Mouse (Mus musculus) monocyte, adult 59 days (primary cell): ENCODE measurements around the gene Mad2l2. TPM values are rescaled to one million over a fixed set of nuclear protein-coding genes. Genes with fewer than 3 reads are reported as not detected.

Experiments used
- total RNA-seq, 2 experiments: library from RNA; stranded (reverse); gene quantifications; one replicate each; pipeline ENCODE4 v1.2.4; 2023

Mad2l2 gene
- total RNA-seq, result 10 to 100 TPM; 18.3 to 19.5 TPM

DNA sequence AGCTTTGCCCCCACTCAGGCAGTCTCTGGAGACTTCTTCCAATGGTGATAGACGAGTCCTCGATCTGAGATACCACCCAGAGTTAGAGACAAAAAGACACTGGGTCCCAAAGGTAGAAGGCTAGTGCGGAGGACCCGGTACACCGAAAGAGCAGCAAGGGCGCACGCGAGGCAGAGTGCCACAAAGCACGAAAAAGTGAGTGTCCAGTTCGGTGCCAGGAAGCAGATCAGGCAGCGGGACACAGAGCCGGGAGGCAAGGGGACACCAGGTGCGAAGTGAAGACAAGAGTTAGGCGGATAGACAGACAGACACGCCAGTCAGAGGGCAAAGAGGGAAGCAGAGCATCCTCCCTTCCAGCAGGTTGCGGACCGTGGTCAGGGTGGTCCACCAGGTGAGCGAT, at the start of gene Mad2l2:
Gene Mad2l2, plus strand, starts transcription at position 252 of the 400 bp plus-strand sequence.

DNA sequence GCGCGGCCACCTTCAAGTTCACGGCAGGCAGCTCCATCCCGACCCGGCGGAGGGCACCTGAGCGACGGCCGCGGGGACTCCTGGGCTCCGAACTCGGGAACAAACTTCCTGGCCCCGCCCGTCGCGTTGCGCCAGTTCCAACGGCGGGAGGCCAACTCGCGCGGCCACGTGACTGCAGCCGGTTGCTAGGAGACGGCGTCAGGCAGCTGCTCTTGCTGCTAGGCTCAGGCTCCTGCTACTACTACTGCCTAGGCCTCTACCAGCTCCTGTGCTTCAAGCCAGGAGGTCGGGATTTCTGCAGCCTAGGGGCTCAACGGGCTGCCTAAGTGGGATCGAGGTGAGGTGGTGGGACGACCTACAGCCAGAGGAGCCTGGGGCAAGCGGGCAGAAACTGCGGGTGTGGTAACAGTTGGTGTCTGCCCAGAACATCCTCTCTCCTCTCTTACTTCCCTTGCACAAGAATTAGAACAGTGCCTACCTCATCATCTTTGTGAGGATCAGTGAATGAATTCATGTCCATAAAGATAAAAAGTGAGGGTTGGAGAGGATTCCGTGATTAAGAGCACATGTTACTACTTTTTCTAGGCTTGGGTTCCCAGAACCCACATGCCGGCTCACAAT, 42.2 kb upstream of the Mad2l2 start, which contains the start of gene Agtrap:
Gene Agtrap, minus strand, starts transcription at position 125 of the 621 bp plus-strand sequence.

GRCm38 (mm10) chr4:148130561-148131413, 603 bp downstream of the Mad2l2 start, which contains the start of gene Draxin:
Gene Draxin (minus strand): TSS chr4:148130698.

DNA sequence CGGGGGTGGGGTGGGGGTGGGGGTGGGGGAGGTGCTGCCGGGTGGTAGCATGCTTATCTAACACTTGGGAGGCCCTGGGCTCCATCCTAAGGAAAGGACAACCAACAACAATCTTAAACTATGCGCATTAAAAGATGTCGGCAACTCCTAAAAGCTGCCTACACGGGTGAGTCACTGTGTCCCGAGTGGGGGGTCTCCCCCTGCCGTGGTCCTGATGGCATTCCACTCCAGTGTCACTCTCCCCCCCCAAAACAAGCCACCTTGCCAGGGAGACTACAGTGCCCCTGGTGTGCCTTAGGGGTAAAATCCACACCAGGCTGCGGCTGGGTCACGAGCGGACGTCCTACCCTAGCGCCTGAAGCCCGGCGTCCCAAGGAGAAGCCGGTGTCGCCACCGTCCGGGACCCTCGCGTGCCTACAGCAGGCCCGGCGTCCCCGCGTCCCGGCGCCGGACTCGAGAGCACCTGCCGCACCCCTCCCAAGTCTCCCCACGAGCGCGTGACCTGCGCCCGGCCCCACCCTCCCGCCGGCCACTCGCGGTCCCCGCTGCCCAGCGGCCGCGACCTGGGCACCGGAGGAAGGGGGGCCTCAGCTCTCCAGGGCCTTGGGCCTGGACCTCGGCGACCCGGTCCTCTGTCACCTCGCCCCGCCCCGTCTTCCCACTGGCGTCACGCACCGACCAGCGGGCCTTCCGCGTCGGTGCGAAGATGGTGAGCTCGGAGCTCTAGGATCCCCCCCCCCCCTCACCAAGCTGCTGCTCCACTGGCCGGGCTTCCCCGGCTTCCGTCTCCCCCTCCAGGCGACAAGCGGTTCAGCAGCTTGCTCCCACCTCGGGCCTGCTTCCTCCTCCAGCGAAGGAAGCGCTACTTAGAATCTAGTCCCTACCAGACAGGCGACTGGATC, 21.3 kb downstream of the Mad2l2 start, which contains the start of gene Fbxo6:
Gene Fbxo6, minus strand, starts transcription at position 874 of the 902 bp plus-strand sequence.

GRCm38 (mm10) chr4:148160436-148161390, 30.5 kb downstream of the Mad2l2 start, which contains the start of the genes Fbxo44 and Fbxo2:
Gene Fbxo44 (minus strand): TSS chr4:148160482.
Gene Fbxo2 (plus strand): TSS chr4:148160621.

Other genes starting within 250 kb of the Mad2l2 start
- 10 to 100 TPM; 35.3 to 37.7 TPM for gene Mfn2, start 225.7 kb upstream of the Mad2l2 start, total RNA-seq
- 10 to 100 TPM; 32.7 to 34.8 TPM for gene Plod1, start 193.6 kb upstream of the Mad2l2 start, total RNA-seq
- 10 to 100 TPM; 57.4 to 67.8 TPM for gene 2510039O18Rik, start 189.5 kb upstream of the Mad2l2 start, total RNA-seq
- gene Nppb, start 144.6 kb upstream of the Mad2l2 start, total RNA-seq, result not detected
- gene Nppa, start 129.7 kb upstream of the Mad2l2 start, total RNA-seq, result not detected
- gene Clcn6, start 91.6 kb upstream of the Mad2l2 start, total RNA-seq, result 10 to 100 TPM; 19.1 to 27.4 TPM
- 10 to 100 TPM; 30.7 to 33.8 TPM for gene Mthfr, start 91.3 kb upstream of the Mad2l2 start, total RNA-seq
- gene Agtrap, start 42.4 kb upstream of the Mad2l2 start, total RNA-seq, result 10 to 100 TPM; 26.7 to 33.2 TPM
- not detected for gene Draxin, start 314 bp downstream of the Mad2l2 start, total RNA-seq
- 10 to 100 TPM; 29.5 to 29.8 TPM for gene Fbxo6, start 21.8 kb downstream of the Mad2l2 start, total RNA-seq
- 1 to 10 TPM; 2.3 to 2.8 TPM for gene Fbxo44, start 30.1 kb downstream of the Mad2l2 start, total RNA-seq
- gene Fbxo2, start 30.2 kb downstream of the Mad2l2 start, total RNA-seq, result not detected
- gene Disp3, start 157.6 kb downstream of the Mad2l2 start, total RNA-seq, result not detected